Mouse (Mus musculus): ENCODE data around the gene Lrrc10. TPM values are rescaled to one million over a fixed set of nuclear protein-coding genes. Genes with fewer than 3 reads are reported as not detected.

The Lrrc10 gene
- total RNA-seq, 1 experiment from 2014 or later, result not detected

GRCm38 (mm10) chr10:117096096-117096495 is 51.0 kb downstream of the Lrrc10 start:
- no peak for ATAC-seq (replicated peaks; ENCODE audit: insufficient number of reproducible peaks, low FRiP score, low TSS enrichment, poor library complexity, severe bottlenecking)

Other genes with a start within 250 kb of the Lrrc10 start
- gene Myrfl, start 148.4 kb upstream of the Lrrc10 start, total RNA-seq (2017), result not detected in 3 replicates
- gene Rab3ip, start 94.6 kb upstream of the Lrrc10 start, total RNA-seq (2017), result 16.6 to 20.8 TPM (median 18.0 TPM) in 3 replicates
- not detected in 3 replicates for gene Gm10271, start 72.7 kb upstream of the Lrrc10 start, total RNA-seq (2017)
- not detected in 3 replicates for gene Best3, start 59.0 kb upstream of the Lrrc10 start, total RNA-seq (2017)
- gene Cct2, start 18.5 kb downstream of the Lrrc10 start, total RNA-seq (2017), result 289 to 360 TPM (median 315 TPM) in 3 replicates
- gene Frs2, start 103.2 kb downstream of the Lrrc10 start, total RNA-seq (2017), result 9.1 to 21.4 TPM (median 12.1 TPM) in 3 replicates
- gene Yeats4, start 179.2 kb downstream of the Lrrc10 start, total RNA-seq (2017), result 75.3 to 119 TPM (median 109 TPM) in 3 replicates
- not detected in 3 replicates for gene 9530003J23Rik, start 193.4 kb downstream of the Lrrc10 start, total RNA-seq (2017)
- 6,968 to 13,798 TPM (median 13,210 TPM) in 3 replicates for gene Lyz2, start 237.0 kb downstream of the Lrrc10 start, total RNA-seq (2017)
- 19.1 to 44.2 TPM (median 37.4 TPM) in 3 replicates for gene Lyz1, start 247.5 kb downstream of the Lrrc10 start, total RNA-seq (2017)

Data from monocyte, adult 5-6 weeks (primary cell).